Mouse (Mus musculus) MEL (cell line): ENCODE results near the gene Mrpl30. TPM values are rescaled to one million over a fixed set of nuclear protein-coding genes. Genes with fewer than 3 reads are reported as not detected.

Experiments
- DNase-seq: peaks from one replicate; pipeline ENCODE4 v3.0.0; 2011; ENCODE audit warnings: low read depth, low spot score
- H3K27ac ChIP-seq: 2 replicates; pipeline ENCODE4 v1.5.1; 2012; ENCODE audit warnings: low read depth, mild to moderate bottlenecking, control low read depth, low read length, moderate library complexity; ENCODE audit not compliant: control insufficient read depth
- H3K27me3 ChIP-seq, 2 experiments: fragments of 150-350 bp in 1 of 2; sonication (generic) in 1 of 2; 2 replicates each; pipeline ENCODE4 v1.6.1; 2012; ENCODE audit warnings: low read length in 2 of 2, mild to moderate bottlenecking in 2 of 2, improper control_type of control experiment in 1 of 2, moderate library complexity in 1 of 2; ENCODE audit not compliant: insufficient read depth in 2 of 2, control insufficient read depth in 1 of 2
- H3K36me3 ChIP-seq, 2 experiments: 2 replicates each; pipeline ENCODE4 v1.6.1; 2012 to 2014; ENCODE audit warnings: low read length in 2 of 2, improper control_type of control experiment in 1 of 2, inconsistent platforms in 1 of 2, mild to moderate bottlenecking in 1 of 2; ENCODE audit not compliant: insufficient read depth in 2 of 2, control insufficient read depth in 1 of 2
- H3K4me1 ChIP-seq, 2 experiments: fragments of 150-350 bp in 1 of 2; sonication (generic) in 1 of 2; 2 replicates each; pipeline ENCODE4 v1.6.1; 2012; ENCODE audit warnings: low read length in 2 of 2, improper control_type of control experiment in 1 of 2, mild to moderate bottlenecking in 1 of 2; ENCODE audit not compliant: insufficient read depth in 2 of 2, control insufficient read depth in 1 of 2
- H3K4me3 ChIP-seq, 2 experiments: fragments of 150-350 bp in 1 of 2; sonication (generic) in 1 of 2; 2 replicates each; pipeline ENCODE4 v1.5.1; 2012; ENCODE audit warnings: low read depth in 2 of 2, low read length in 2 of 2, mild to moderate bottlenecking in 2 of 2, moderate library complexity in 2 of 2, control low read depth in 1 of 2, improper control_type of control experiment in 1 of 2; ENCODE audit not compliant: control insufficient read depth in 1 of 2, insufficient read depth in 1 of 2
- H3K79me2 ChIP-seq: 2 replicates; pipeline ENCODE4 v1.6.1; 2012; ENCODE audit warnings: mild to moderate bottlenecking, low read length, moderate library complexity; ENCODE audit not compliant: control insufficient read depth, poor library complexity, insufficient read depth
- H3K9ac ChIP-seq: 2 replicates; pipeline ENCODE4 v1.6.1; 2012; ENCODE audit warnings: low read depth, mild to moderate bottlenecking, control low read depth, low read length, moderate library complexity; ENCODE audit not compliant: control insufficient read depth, poor library complexity, severe bottlenecking
- H3K9me3 ChIP-seq: fragments of 150-350 bp; sonication (generic); replicated peaks from 2 replicates; pipeline ENCODE4 v1.6.1; 2012; ENCODE audit warnings: mild to moderate bottlenecking, low read length, improper control_type of control experiment, moderate library complexity; ENCODE audit not compliant: insufficient read depth
- BHLHE40 ChIP-seq: IDR thresholded peaks from 2 replicates; pipeline ENCODE4 v1.6.1; 2012; ENCODE audit warnings: low read depth, mild to moderate bottlenecking, inconsistent platforms, low read length, improper control_type of control experiment, borderline replicate concordance
- CHD1 ChIP-seq: IDR thresholded peaks from 2 replicates; pipeline ENCODE4 v1.6.1; 2012; ENCODE audit warnings: low read depth, mild to moderate bottlenecking, inconsistent platforms, low read length, improper control_type of control experiment
- E2F4 ChIP-seq: IDR thresholded peaks from 2 replicates; pipeline ENCODE4 v1.6.1; 2011; ENCODE audit warnings: low read depth, low read length, improper control_type of control experiment, borderline replicate concordance
- ELF1 ChIP-seq: IDR thresholded peaks from 2 replicates; pipeline ENCODE4 v1.6.1; 2014; ENCODE audit warnings: low read depth, mild to moderate bottlenecking, inconsistent platforms, low read length, improper control_type of control experiment, moderate library complexity
- JUND ChIP-seq: IDR thresholded peaks from 2 replicates; pipeline ENCODE4 v1.6.1; 2011; ENCODE audit warnings: low read depth, mild to moderate bottlenecking, improper control_type of control experiment, low read length
- KAT2A ChIP-seq: conservative IDR thresholded peaks from 2 replicates; pipeline ENCODE4 v1.6.1; 2012; ENCODE audit warnings: low read depth, low read length, improper control_type of control experiment, inconsistent platforms
- MAX ChIP-seq: IDR thresholded peaks from 2 replicates; pipeline ENCODE4 v1.6.1; 2011; ENCODE audit warnings: low read length, improper control_type of control experiment
- MAZ ChIP-seq: IDR thresholded peaks from 2 replicates; pipeline ENCODE4 v1.6.1; 2012; ENCODE audit warnings: low read depth, mild to moderate bottlenecking, inconsistent platforms, low read length, improper control_type of control experiment
- MEF2A ChIP-seq: IDR thresholded peaks from 2 replicates; pipeline ENCODE4 v1.6.1; 2014; ENCODE audit warnings: low read depth, mild to moderate bottlenecking, inconsistent platforms, low read length, improper control_type of control experiment; ENCODE audit not compliant: poor library complexity, insufficient replicate concordance, severe bottlenecking; ENCODE audit errors: extremely low read depth
- MXI1 ChIP-seq: IDR thresholded peaks from 2 replicates; pipeline ENCODE4 v1.6.1; 2011; ENCODE audit warnings: mild to moderate bottlenecking, low read depth, low read length, improper control_type of control experiment
- MYB ChIP-seq: IDR thresholded peaks from 2 replicates; pipeline ENCODE4 v1.6.1; 2011; ENCODE audit warnings: mild to moderate bottlenecking, low read depth, low read length, improper control_type of control experiment
- NELFE ChIP-seq: IDR thresholded peaks from 2 replicates; pipeline ENCODE4 v1.6.1; 2011; ENCODE audit warnings: low read depth, low read length, improper control_type of control experiment
- POLR2AphosphoS2 ChIP-seq: IDR thresholded peaks from 2 replicates; pipeline ENCODE4 v1.6.1; 2011; ENCODE audit warnings: low read length, improper control_type of control experiment
- POLR2AphosphoS5 ChIP-seq: IDR thresholded peaks from 2 replicates; pipeline ENCODE4 v1.6.1; 2012; ENCODE audit warnings: low read depth, borderline replicate concordance, mild to moderate bottlenecking, inconsistent platforms, low read length, moderate library complexity, mixed read lengths
- SIN3A ChIP-seq: IDR thresholded peaks from 2 replicates; pipeline ENCODE4 v1.6.1; 2012; ENCODE audit warnings: low read length, improper control_type of control experiment, inconsistent platforms
- TAL1 ChIP-seq: IDR thresholded peaks from 2 replicates; pipeline ENCODE4 v1.6.1; 2012; ENCODE audit warnings: mild to moderate bottlenecking, inconsistent platforms, low read length, moderate library complexity, mixed read lengths
- TBP ChIP-seq: IDR thresholded peaks from 2 replicates; pipeline ENCODE4 v1.8.0; 2011; ENCODE audit warnings: low read depth, low read length, improper control_type of control experiment
- TCF12 ChIP-seq: IDR thresholded peaks from 2 replicates; pipeline ENCODE4 v1.6.1; 2014; ENCODE audit warnings: low read depth, mild to moderate bottlenecking, inconsistent platforms, low read length, improper control_type of control experiment, moderate library complexity
- USF1 ChIP-seq: IDR thresholded peaks from 2 replicates; pipeline ENCODE4 v1.6.1; 2014; ENCODE audit warnings: low read depth, mild to moderate bottlenecking, inconsistent platforms, low read length, improper control_type of control experiment, moderate library complexity
- USF2 ChIP-seq, 2 experiments: IDR thresholded peaks; 2 replicates each; pipeline ENCODE4 v1.6.1; 2011 to 2012; ENCODE audit warnings: improper control_type of control experiment in 2 of 2, low read length in 2 of 2, borderline replicate concordance in 1 of 2, inconsistent platforms in 1 of 2, low read depth in 1 of 2, mild to moderate bottlenecking in 1 of 2; ENCODE audit not compliant: insufficient read depth in 1 of 2
- ZC3H11A ChIP-seq: IDR thresholded peaks from 2 replicates; pipeline ENCODE4 v1.6.1; 2012; ENCODE audit warnings: low read depth, mild to moderate bottlenecking, inconsistent platforms, low read length, improper control_type of control experiment
- ZMIZ1 ChIP-seq: IDR thresholded peaks from 2 replicates; pipeline ENCODE4 v1.6.1; 2012; ENCODE audit warnings: low read depth, mild to moderate bottlenecking, inconsistent platforms, low read length, improper control_type of control experiment, moderate library complexity
- polyA plus RNA-seq, 2 experiments: library from polyadenylated mRNA; stranded (reverse) in 1 of 2; unstranded in 1 of 2; fragments of >175 nt in 1 of 2; fragments of >200 nt in 1 of 2; gene quantifications; 2 replicates each; pipeline versions ENCODE4 v1.2.1 to v1.2.4; 2012; ENCODE audit warnings: low replicate concordance in 2 of 2, low read depth in 1 of 2; ENCODE audit not compliant: insufficient read length in 2 of 2, insufficient read depth in 1 of 2, missing spikeins in 1 of 2
- total RNA-seq: library from RNA; depleted of rRNA; stranded (reverse); fragments of 300-350 nt; gene quantifications from 2 replicates; pipeline ENCODE4 v1.2.3, GENCODE M21; 2012

Mrpl30 gene
- total and polyA plus RNA-seq, 3 experiments = 189 to 260 (median 255) TPM

DNA sequence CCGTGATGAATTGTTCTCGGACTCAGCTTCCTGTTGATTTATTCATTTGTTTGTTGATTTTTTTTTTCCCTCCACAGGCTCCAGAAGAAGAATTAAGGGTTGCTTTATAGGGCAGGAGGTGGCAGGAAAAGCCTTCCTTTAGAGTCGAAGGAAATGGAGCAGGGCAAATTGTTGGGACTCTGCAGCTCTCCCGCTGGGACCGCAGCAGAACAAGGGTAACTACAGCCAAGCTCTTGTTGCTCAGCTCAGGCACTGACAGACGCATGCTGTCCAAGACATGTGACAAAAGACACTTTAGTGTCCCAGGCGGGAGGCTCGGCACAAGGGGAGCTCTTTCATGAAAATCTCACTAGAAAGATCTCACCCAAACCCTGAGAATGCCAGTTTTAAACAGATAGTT is 32.3 kb downstream of the Mrpl30 start:
- H3K4me3 ChIP-seq = no peak overlapping the region
- H3K4me1 ChIP-seq = no peaks in the 10 kb centered on the region
- H3K79me2 ChIP-seq = no peaks in the 10 kb centered on the region
- H3K27ac ChIP-seq = no peak overlapping the region
- no peaks in the 10 kb centered on the region for H3K9me3 ChIP-seq
- no peak for DNase-seq
- no peak overlapping the region for H3K9ac ChIP-seq
- H3K27me3 ChIP-seq = peaks cover 3% of the 10 kb centered on the region in 2 experiments; a peak in 3 of 4 replicates
- H3K36me3 ChIP-seq = no peaks in the 10 kb centered on the region
- no peak for TF ChIP-seq TBP
- no peak for TF ChIP-seq MXI1
- no peak for TF ChIP-seq USF1
- TF ChIP-seq ELF1 = no peak
- no peak for TF ChIP-seq KAT2A
- no peak for TF ChIP-seq ZC3H11A

DNA sequence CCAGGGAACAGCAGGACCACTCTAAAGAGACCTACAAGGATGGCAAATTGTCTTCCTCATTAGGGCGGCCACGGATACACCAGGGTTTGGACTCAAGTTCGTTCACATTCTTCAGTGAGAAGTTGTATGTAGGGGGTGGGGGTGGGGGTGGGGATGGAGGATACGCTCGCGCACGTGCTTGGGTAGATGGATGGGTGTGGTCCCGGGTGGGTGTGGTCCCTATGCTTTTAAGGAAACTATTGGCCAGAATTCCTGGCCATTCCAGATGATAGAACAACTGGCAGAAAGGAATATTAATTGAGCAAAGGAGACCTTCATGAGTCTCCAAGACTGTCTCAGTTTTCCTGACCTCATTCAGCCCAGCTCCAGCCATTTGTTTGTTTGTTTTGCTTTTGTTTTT is 35.7 kb downstream of the Mrpl30 start:
- peaks cover 2 to 3% of the 10 kb centered on the region in 2 experiments; a peak in 3 of 4 replicates for H3K27me3 ChIP-seq
- TF ChIP-seq MAX = no peak
- no peak for TF ChIP-seq BHLHE40
- TF ChIP-seq MXI1 = no peak
- TF ChIP-seq MAZ = no peak
- TF ChIP-seq E2F4 = no peak
- TF ChIP-seq MYB = no peak
- no peak for TF ChIP-seq NELFE
- no peak for TF ChIP-seq JUND
- no peak for TF ChIP-seq USF2 (IDR thresholded peaks at IDR 0.05; ENCODE audit: borderline replicate concordance in 1 of 2, insufficient read depth in 1 of 2, low read depth in 1 of 2, low read length in 2 of 2)
- TF ChIP-seq TAL1 = no peak
- TF ChIP-seq ELF1 = no peak
- no peak for TF ChIP-seq MEF2A
- TF ChIP-seq POLR2AphosphoS5 = no peak
- TF ChIP-seq SIN3A = no peak
- no peak for TF ChIP-seq CHD1
- TF ChIP-seq ZMIZ1 = no peak
- TF ChIP-seq TCF12 = no peak
- TF ChIP-seq POLR2AphosphoS2 = no peak
- H3K36me3 ChIP-seq = no peaks in the 10 kb centered on the region
- H3K4me3 ChIP-seq = no peak overlapping the region
- DNase-seq = no peak
- no peaks in the 10 kb centered on the region for H3K79me2 ChIP-seq
- no peaks in the 10 kb centered on the region for H3K9me3 ChIP-seq
- no peak overlapping the region for H3K9ac ChIP-seq
- no peak overlapping the region for H3K27ac ChIP-seq
- H3K4me1 ChIP-seq = no peaks in the 10 kb centered on the region
